Mouse (Mus musculus) heart, postnatal 0 days (tissue): ENCODE results near the gene Gm42906.

Experiments
- CTCF ChIP-seq: IDR thresholded peaks from 2 replicates; pipeline ENCODE4 v1.5.1; 2016; ENCODE audit warnings: antibody characterized with exemption, control low read depth, low read depth
- EP300 ChIP-seq: IDR thresholded peaks from 2 replicates; pipeline ENCODE4 v1.6.1; 2016; ENCODE audit warnings: antibody characterized with exemption, low read depth

DNA sequence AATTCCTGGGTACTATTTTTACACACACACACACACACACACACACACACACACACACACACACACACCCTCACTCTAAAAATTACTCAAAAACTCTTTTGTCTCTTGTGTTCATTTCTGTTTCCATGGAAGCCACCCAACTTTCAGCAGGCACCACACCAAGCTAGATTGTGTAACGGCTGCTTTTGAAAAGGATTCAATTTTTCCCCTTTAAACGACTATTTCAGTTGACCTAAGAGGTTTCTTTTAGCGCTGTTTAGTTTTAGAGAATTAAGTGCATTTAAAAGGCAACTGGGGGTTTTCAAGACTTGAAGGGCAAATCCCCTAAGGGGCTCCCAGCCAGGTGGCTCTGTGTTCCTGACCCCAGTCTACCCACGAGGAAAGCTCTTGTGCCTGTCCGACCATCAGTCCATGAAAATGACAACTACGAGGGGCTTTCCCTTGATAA, 317.5 kb downstream of the Gm42906 start:
- TF ChIP-seq CTCF (no peak), EP300 (no peak)
